Mouse (Mus musculus): ENCODE data around the gene Kitl. TPM values are rescaled to one million over a fixed set of nuclear protein-coding genes. Genes with fewer than 3 reads are reported as not detected.

Gene Kitl
- polyA plus RNA-seq, 1 experiment from 2014 or later, result 21.6 TPM

DNA sequence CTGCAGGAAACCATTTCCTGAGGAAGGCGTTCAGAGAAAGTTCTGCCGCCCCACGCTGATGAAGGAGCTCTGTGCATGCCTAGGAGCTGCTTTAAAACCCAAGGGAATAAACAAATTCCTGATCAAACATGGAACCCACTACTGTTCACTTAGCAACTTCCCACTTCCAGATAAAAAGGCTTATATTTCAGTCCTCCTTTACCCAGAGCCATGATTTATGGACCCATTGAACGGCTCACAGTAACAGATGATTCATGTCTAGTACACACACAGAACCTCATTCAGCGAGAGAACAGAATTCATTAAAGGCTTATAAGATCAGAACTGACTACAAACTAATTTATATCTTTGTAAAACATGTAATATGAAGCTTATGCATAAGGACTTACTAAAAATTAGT lies 109.0 kb downstream of the Kitl start:
- H3K4me1 ChIP-seq (replicated peaks; ENCODE audit: insufficient read depth, low read length), result no peaks in the 10 kb centered on the region
- H3K9me3 ChIP-seq (replicated peaks; ENCODE audit: low read length), result no peaks in the 10 kb centered on the region
- no peak overlapping the region for H3K9ac ChIP-seq (ENCODE audit: low read depth, low read length)
- no peaks in the 10 kb centered on the region for H3K36me3 ChIP-seq (ENCODE audit: insufficient read depth, low read length)
- no peak overlapping the region for H3K4me3 ChIP-seq (replicated peaks; ENCODE audit: low read depth, low read length)
- no peak overlapping the region for H3K4me2 ChIP-seq (ENCODE audit: low read length)
- no peak overlapping the region for H3K27ac ChIP-seq
- no peak for TF ChIP-seq CTCF (IDR thresholded peaks at IDR 0.05; ENCODE audit: low read depth)
- 33% methylated on average over 5 of the region's 5 CpGs for WGBS
- peak; percentile 81 for DNase-seq (ENCODE audit: low spot score)
- no peak for ATAC-seq (replicated peaks; ENCODE audit: low FRiP score, low read depth)
- no peaks in the 10 kb centered on the region for H3K27me3 ChIP-seq (ENCODE audit: insufficient read depth, low read length)

DNA sequence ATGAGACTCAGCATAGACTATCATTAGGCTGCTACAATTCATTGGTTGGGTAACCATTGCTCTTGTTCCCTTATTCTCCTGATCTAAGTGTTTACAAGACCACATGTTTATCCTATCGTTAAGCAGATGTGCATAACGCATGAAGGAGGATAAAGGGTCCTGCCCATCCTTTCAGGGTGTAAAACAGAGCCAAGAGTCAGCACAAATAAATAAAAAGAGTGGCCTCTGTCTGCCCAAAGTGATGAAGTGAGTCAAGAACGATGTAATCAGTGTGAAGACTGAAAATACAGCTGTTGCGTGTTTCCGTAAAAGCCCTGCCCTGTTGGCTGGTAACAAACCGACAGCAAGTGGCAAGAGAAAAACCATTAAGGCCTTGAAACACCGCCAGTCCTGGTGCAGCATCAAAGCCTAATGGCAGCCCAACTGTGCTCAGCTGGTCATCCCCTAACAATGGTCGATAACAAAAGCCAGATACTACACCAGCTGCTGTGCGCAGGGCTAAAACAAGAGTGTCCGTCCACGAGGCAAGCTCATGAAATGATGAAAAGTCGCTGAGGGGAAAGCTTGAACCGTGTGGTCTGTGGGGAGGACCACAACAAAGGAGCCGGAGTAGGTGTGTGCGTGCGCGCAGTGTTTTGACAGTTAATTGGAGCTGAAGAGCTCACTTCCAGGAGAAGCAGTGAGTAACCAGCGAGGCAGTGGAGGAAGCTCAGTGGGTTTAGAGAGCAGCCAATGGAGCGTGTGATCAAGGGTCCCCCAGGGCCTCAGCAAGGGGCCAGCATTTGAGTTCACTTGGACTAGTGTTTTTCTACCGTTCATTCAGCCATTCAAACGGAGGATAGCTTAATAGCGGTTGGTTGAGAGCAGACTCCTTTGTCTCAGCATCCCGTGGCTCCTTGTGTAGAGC lies 112.7 kb downstream of the Kitl start:
- DNase-seq (ENCODE audit: low spot score), result no peak
- no peaks in the 10 kb centered on the region for H3K9me3 ChIP-seq (replicated peaks; ENCODE audit: low read length)
- H3K4me3 ChIP-seq (replicated peaks; ENCODE audit: low read depth, low read length), result no peak overlapping the region
- H3K4me2 ChIP-seq (ENCODE audit: low read length), result no peak overlapping the region
- no peaks in the 10 kb centered on the region for H3K4me1 ChIP-seq (replicated peaks; ENCODE audit: insufficient read depth, low read length)
- H3K9ac ChIP-seq (ENCODE audit: low read depth, low read length), result no peak overlapping the region
- WGBS, result 63% methylated on average over 23 of the region's 23 CpGs
- no peak overlapping the region for H3K27ac ChIP-seq
- no peaks in the 10 kb centered on the region for H3K36me3 ChIP-seq (ENCODE audit: insufficient read depth, low read length)
- TF ChIP-seq CTCF (IDR thresholded peaks at IDR 0.05; ENCODE audit: low read depth), result no peak
- no peak for ATAC-seq (replicated peaks; ENCODE audit: low FRiP score, low read depth)
- H3K27me3 ChIP-seq (ENCODE audit: insufficient read depth, low read length), result no peaks in the 10 kb centered on the region

DNA sequence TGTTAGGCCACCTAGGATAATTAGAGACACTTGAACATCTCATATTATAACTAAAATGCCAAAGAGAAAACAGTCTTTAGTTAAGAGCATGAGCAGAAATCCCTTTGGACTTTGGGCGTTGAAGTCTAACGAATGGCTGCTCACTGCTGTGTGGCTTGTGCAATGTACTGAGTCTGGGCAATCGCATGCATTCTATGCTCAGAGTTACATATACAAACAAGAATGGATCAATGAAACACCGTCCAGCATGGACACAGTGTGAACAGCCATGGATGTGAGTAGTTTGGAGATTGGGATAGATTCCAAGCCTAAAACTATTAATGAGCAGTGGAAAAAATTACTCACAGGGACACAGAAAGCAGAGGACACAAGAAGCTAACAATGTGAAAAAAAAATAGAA lies 116.2 kb downstream of the Kitl start:
- no peak for TF ChIP-seq CTCF (IDR thresholded peaks at IDR 0.05; ENCODE audit: low read depth)
- H3K4me1 ChIP-seq (replicated peaks; ENCODE audit: insufficient read depth, low read length), result no peaks in the 10 kb centered on the region
- no peak overlapping the region for H3K4me2 ChIP-seq (ENCODE audit: low read length)
- H3K27ac ChIP-seq, result no peak overlapping the region
- no peaks in the 10 kb centered on the region for H3K36me3 ChIP-seq (ENCODE audit: insufficient read depth, low read length)
- no peaks in the 10 kb centered on the region for H3K27me3 ChIP-seq (ENCODE audit: insufficient read depth, low read length)
- no peak overlapping the region for H3K4me3 ChIP-seq (replicated peaks; ENCODE audit: low read depth, low read length)
- ATAC-seq (replicated peaks; ENCODE audit: low FRiP score, low read depth) (no peak), DNase-seq (ENCODE audit: low spot score) (no peak)
- no peak overlapping the region for H3K9ac ChIP-seq (ENCODE audit: low read depth, low read length)
- 65% methylated on average over 4 of the region's 4 CpGs for WGBS
- H3K9me3 ChIP-seq (replicated peaks; ENCODE audit: low read length), result no peaks in the 10 kb centered on the region

DNA sequence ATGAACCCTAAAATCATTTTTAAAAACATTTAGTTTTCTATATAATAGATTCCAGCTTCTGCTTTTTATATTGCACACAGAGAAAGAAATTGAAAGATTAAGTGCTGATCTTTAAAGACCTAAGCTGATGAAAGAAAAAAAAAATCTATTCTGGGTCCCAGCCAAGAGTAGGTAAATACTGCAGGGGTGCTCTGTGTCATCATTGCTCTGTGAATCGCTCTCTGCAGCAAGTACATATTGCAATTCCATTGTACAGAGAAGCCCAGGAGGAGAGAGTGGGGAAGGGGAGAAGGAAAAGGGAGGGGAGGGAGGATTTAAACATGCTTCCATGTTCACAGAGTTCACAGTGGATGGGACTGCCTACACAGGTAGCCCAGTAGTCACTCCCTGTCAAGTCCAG lies 116.9 kb downstream of the Kitl start:
- H3K27me3 ChIP-seq (ENCODE audit: insufficient read depth, low read length), result no peaks in the 10 kb centered on the region
- H3K4me2 ChIP-seq (ENCODE audit: low read length), result no peak overlapping the region
- H3K36me3 ChIP-seq (ENCODE audit: insufficient read depth, low read length), result no peaks in the 10 kb centered on the region
- 83% methylated on average over 1 of the region's 1 CpGs for WGBS
- H3K9ac ChIP-seq (ENCODE audit: low read depth, low read length), result no peak overlapping the region
- ATAC-seq (replicated peaks; ENCODE audit: low FRiP score, low read depth) (no peak), DNase-seq (ENCODE audit: low spot score) (no peak)
- H3K4me3 ChIP-seq (replicated peaks; ENCODE audit: low read depth, low read length), result no peak overlapping the region
- H3K9me3 ChIP-seq (replicated peaks; ENCODE audit: low read length), result no peaks in the 10 kb centered on the region
- no peak overlapping the region for H3K27ac ChIP-seq
- H3K4me1 ChIP-seq (replicated peaks; ENCODE audit: insufficient read depth, low read length), result no peaks in the 10 kb centered on the region
- TF ChIP-seq CTCF (IDR thresholded peaks at IDR 0.05; ENCODE audit: low read depth), result no peak

DNA sequence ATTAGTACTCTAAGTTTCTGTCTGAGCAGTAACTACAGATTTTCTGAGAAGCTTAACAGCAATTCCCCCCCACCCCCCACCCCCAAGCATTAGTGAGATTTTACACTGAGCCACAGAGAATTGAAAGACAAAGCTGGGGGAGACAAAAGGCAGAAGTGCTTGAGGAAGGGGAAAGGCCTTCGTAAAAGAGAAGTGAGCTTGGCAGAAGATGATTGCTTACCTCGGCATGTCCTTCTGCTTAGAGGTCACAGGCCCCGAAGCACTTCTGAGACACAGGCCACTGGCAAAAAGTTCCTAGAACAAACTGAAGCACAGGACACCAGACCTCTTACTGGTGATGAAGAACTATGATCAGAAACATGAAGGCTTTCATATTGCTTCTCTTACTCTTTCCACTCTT lies 123.1 kb downstream of the Kitl start:
- Histone ChIP-seq H3K4me3 (replicated peaks; ENCODE audit: low read depth, low read length) (no peak overlapping the region), H3K4me1 (replicated peaks; ENCODE audit: insufficient read depth, low read length) (no peaks in the 10 kb centered on the region), H3K9me3 (replicated peaks; ENCODE audit: low read length) (no peaks in the 10 kb centered on the region), H3K36me3 (ENCODE audit: insufficient read depth, low read length) (no peaks in the 10 kb centered on the region), H3K27ac (no peak overlapping the region), H3K9ac (ENCODE audit: low read depth, low read length) (no peak overlapping the region), H3K27me3 (ENCODE audit: insufficient read depth, low read length) (no peaks in the 10 kb centered on the region), H3K4me2 (ENCODE audit: low read length) (no peak overlapping the region)
- DNase-seq (ENCODE audit: low spot score), result no peak
- no peak for TF ChIP-seq CTCF (IDR thresholded peaks at IDR 0.05; ENCODE audit: low read depth)
- 66% methylated on average over 3 of the region's 3 CpGs for WGBS
- no peak for ATAC-seq (replicated peaks; ENCODE audit: low FRiP score, low read depth)

DNA sequence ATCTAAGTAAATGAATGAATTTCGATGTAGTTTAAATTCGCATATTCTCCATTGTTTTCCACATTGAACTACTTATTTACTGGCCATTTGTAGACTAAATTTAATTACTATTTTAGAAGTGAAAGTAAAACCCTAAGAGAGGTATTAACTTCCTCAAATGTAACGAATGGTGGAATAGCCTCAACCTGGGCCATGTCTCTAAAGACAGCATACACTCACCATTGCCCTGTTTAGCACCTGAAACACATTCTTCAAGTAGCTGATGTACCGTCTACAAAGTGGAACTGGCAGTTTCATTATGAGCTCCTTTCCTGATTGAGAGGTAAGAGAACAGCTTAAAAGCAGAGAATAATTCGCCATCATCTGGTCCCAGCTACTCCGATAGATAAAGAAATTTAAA lies 132.7 kb downstream of the Kitl start:
- no peak overlapping the region for H3K9ac ChIP-seq (ENCODE audit: low read depth, low read length)
- DNase-seq (ENCODE audit: low spot score) (no peak), ATAC-seq (replicated peaks; ENCODE audit: low FRiP score, low read depth) (no peak)
- no peak overlapping the region for H3K4me3 ChIP-seq (replicated peaks; ENCODE audit: low read depth, low read length)
- no peak overlapping the region for H3K27ac ChIP-seq
- no peaks in the 10 kb centered on the region for H3K36me3 ChIP-seq (ENCODE audit: insufficient read depth, low read length)
- H3K27me3 ChIP-seq (ENCODE audit: insufficient read depth, low read length), result no peaks in the 10 kb centered on the region
- no peaks in the 10 kb centered on the region for H3K4me1 ChIP-seq (replicated peaks; ENCODE audit: insufficient read depth, low read length)
- no peak overlapping the region for H3K4me2 ChIP-seq (ENCODE audit: low read length)
- WGBS, result 92% methylated on average over 6 of the region's 6 CpGs
- H3K9me3 ChIP-seq (replicated peaks; ENCODE audit: low read length), result no peaks in the 10 kb centered on the region
- TF ChIP-seq CTCF (IDR thresholded peaks at IDR 0.05; ENCODE audit: low read depth), result no peak

Small RNA genes within 50 kb of the gene (microRNA-seq; reads per million reads assigned to microRNA genes)
- gene Gm22918 (not detected), gene Gm25287 (not detected)

Measured in kidney, postnatal 0 days (tissue).